Mouse (Mus musculus) brain, embryonic 14.5 days (tissue): Measurements from ENCODE around the gene Prkca.

Source experiments
- CTCF ChIP-seq: fragments of 200-500 bp; IDR thresholded peaks from 2 replicates; pipeline ENCODE4 v1.5.1; 2012; ENCODE audit warnings: inconsistent platforms, mild to moderate bottlenecking, moderate library complexity, borderline replicate concordance; ENCODE audit not compliant: insufficient read depth, insufficient read length; ENCODE audit errors: extremely low read depth
- POLR2A ChIP-seq: fragments of 200-500 bp; IDR thresholded peaks from 2 replicates; pipeline ENCODE4 v1.6.1; 2012; ENCODE audit warnings: mild to moderate bottlenecking, inconsistent platforms, borderline replicate concordance; ENCODE audit not compliant: poor library complexity, insufficient read depth, insufficient read length, severe bottlenecking; ENCODE audit errors: extremely low read depth

DNA sequence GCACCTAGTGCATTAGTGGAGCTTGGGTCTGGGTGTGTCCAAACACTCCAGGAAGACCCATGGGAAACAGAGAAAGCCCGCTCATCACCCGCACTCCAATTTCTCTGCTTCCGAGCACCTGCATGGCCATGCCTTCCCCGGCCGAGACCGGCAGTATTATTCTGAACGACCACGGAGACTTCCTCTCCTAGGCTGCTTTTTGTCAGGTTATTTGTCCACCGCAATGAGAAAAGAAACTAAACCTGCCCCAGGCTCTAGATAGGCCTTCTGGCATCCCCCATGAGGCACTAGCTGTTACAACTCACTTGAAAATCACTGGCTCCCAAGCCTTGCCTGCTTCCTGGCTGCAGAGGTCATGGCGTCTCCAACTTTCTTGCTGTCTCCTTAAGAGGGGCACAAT, 307.4 kb downstream of the Prkca start:
- TF ChIP-seq CTCF (no peak), POLR2A (no peak)
